In genomic region chr11:114472501-114473260, GRCm38 (mm10) we compare ENCODE assay signal across 8 mouse cellular contexts.
DNase-seq lines count a peak whose midpoint lies in the region; ATAC-seq and TF ChIP-seq lines count a peak whose summit lies in the region.

No protein-coding gene starts in this region.

- H3K4me3 ChIP-seq in lung, embryonic 15.5 days, result no peak overlapping the region
- no peak overlapping the region for H3K4me3 ChIP-seq in lung, postnatal 0 days (ENCODE audit: low read depth, low read length)
- peak overlapping the region; percentile 2; the same call in 1 of the 2 replicates for H3K4me3 ChIP-seq in embryonic facial prominence, embryonic 15.5 days (replicated peaks)

- 0 out of 2 replicates have a peak overlapping the region, but pooled peaks have one; percentile 24 for H3K4me2 ChIP-seq in lung, embryonic 15.5 days
- no peak overlapping the region for H3K4me2 ChIP-seq in lung, postnatal 0 days (replicated peaks; ENCODE audit: low read depth, low read length)
- peak overlapping the region; percentile 37 for H3K4me2 ChIP-seq in embryonic facial prominence, embryonic 15.5 days (replicated peaks)

- H3K9ac ChIP-seq in lung, embryonic 15.5 days, result no peak overlapping the region
- no peak overlapping the region for H3K9ac ChIP-seq in lung, postnatal 0 days (replicated peaks; ENCODE audit: low read depth)
- H3K9ac ChIP-seq in embryonic facial prominence, embryonic 15.5 days, result no peak overlapping the region

- no peak for TF ChIP-seq CTCF in lung, postnatal 0 days (IDR thresholded peaks at IDR 0.05)

- no peak for DNase-seq in lung, postnatal 0 days (ENCODE audit: low spot score)
- peak; percentile 46 to 55 for DNase-seq in layer of hippocampus, postnatal 10 days (ENCODE audit: low spot score in 2 of 2)
- DNase-seq in retina, postnatal 7 days (ENCODE audit: low read depth, low spot score), result peak; percentile 24
- DNase-seq in gastrocnemius, adult 18-20 months (ENCODE audit: low spot score), result no peak
- no peak for DNase-seq in natural killer cell, adult 2 months (ENCODE audit: low spot score in 2 of 2)

- peaks cover 21% of the 10 kb centered on the region for H3K27me3 ChIP-seq in lung, embryonic 15.5 days
- no peaks in the 10 kb centered on the region for H3K27me3 ChIP-seq in lung, postnatal 0 days (replicated peaks; ENCODE audit: insufficient read depth, low read length)
- H3K27me3 ChIP-seq in embryonic facial prominence, embryonic 15.5 days, result no peaks in the 10 kb centered on the region

- no peaks in the 10 kb centered on the region for H3K36me3 ChIP-seq in lung, embryonic 15.5 days
- H3K36me3 ChIP-seq in lung, postnatal 0 days (ENCODE audit: insufficient read depth, low read length), result no peaks in the 10 kb centered on the region
- H3K36me3 ChIP-seq in embryonic facial prominence, embryonic 15.5 days, result no peaks in the 10 kb centered on the region

- no peaks in the 10 kb centered on the region for H3K9me3 ChIP-seq in lung, embryonic 15.5 days
- H3K9me3 ChIP-seq in lung, postnatal 0 days (ENCODE audit: low read length), result no peaks in the 10 kb centered on the region
- H3K9me3 ChIP-seq in embryonic facial prominence, embryonic 15.5 days (replicated peaks), result no peaks in the 10 kb centered on the region

- TF ChIP-seq EP300 in lung, postnatal 0 days (IDR thresholded peaks at IDR 0.05), result no peak

- ATAC-seq in lung, embryonic 15.5 days (ENCODE audit: borderline replicate concordance, extremely low read depth, low FRiP score, low TSS enrichment), result no peak
- no peak for ATAC-seq in lung, postnatal 0 days
- peak; percentile 52; the same call in 1 of the 2 replicates for ATAC-seq in embryonic facial prominence, embryonic 15.5 days (ENCODE audit: insufficient number of reproducible peaks, low FRiP score, low TSS enrichment, low read depth)
- no peak for ATAC-seq in CD4-positive, CD25-positive, alpha-beta regulatory T cell, adult 4 months

- H3K27ac ChIP-seq in lung, embryonic 15.5 days, result no peak overlapping the region
- H3K27ac ChIP-seq in lung, postnatal 0 days (ENCODE audit: low read length), result no peak overlapping the region
- peak overlapping the region; percentile 28; the same call in 1 of the 2 replicates for H3K27ac ChIP-seq in embryonic facial prominence, embryonic 15.5 days (replicated peaks)

- H3K4me1 ChIP-seq in lung, embryonic 15.5 days, result peaks cover 28% of the 10 kb centered on the region
- peaks cover 6% of the 10 kb centered on the region; the same call in 1 of the 2 replicates for H3K4me1 ChIP-seq in lung, postnatal 0 days (ENCODE audit: insufficient read depth, low read depth, low read length)
- peaks cover 42% of the 10 kb centered on the region for H3K4me1 ChIP-seq in embryonic facial prominence, embryonic 15.5 days

- WGBS in lung, embryonic 15.5 days, result 23% methylated on average over 22 of the region's 22 CpGs
- 25% methylated on average over 22 of the region's 22 CpGs for WGBS in lung, postnatal 0 days
- WGBS in embryonic facial prominence, embryonic 15.5 days, result 9% methylated on average over 22 of the region's 22 CpGs

Comparison
In these comparisons a context has a peak if more than half of its experiments do, and no peak if none do; other contexts are left out.
1. DNase-seq: peak in layer of hippocampus, postnatal 10 days (2 of 2) and retina, postnatal 7 days (single experiment); none in lung, postnatal 0 days (single experiment), gastrocnemius, adult 18-20 months (single experiment) and natural killer cell, adult 2 months (0 of 2).